Mouse (Mus musculus) hindbrain, embryonic 12.5 days (tissue): ENCODE measurements around the gene Gm10972. TPM values are rescaled to one million over a fixed set of nuclear protein-coding genes. Genes with fewer than 3 reads are reported as not detected.
"Not testable (repeated sequence)": the region's sequence is repeated elsewhere in the genome, so short reads cannot be mapped to it uniquely, and the experiment has no call there.

Experiments
- ATAC-seq: fragments of 200-750 bp; cut with Nextera tagmentation; 2 replicates; pipeline ENCODE4 v1.8.0; 2017; ENCODE audit warnings: moderate TSS enrichment; ENCODE audit not compliant: low FRiP score
- H3K27ac ChIP-seq: fragments of 300-500 bp; sonication (generic); 2 replicates; pipeline ENCODE4 v1.5.1; 2016; ENCODE audit warnings: mild to moderate bottlenecking
- H3K27me3 ChIP-seq: fragments of 300-500 bp; sonication (generic); 2 replicates; pipeline ENCODE4 v1.6.1; 2016; ENCODE audit warnings: mild to moderate bottlenecking
- H3K36me3 ChIP-seq: fragments of 300-500 bp; sonication (generic); 2 replicates; pipeline ENCODE4 v1.6.1; 2016; ENCODE audit warnings: mild to moderate bottlenecking
- H3K4me1 ChIP-seq: fragments of 300-500 bp; sonication (generic); 2 replicates; pipeline ENCODE4 v1.6.1; 2016
- H3K4me2 ChIP-seq: fragments of 300-500 bp; sonication (generic); replicated peaks from 2 replicates; pipeline ENCODE4 v1.6.1; 2016; ENCODE audit warnings: mild to moderate bottlenecking
- H3K4me3 ChIP-seq: fragments of 300-500 bp; sonication (generic); 2 replicates; pipeline ENCODE4 v1.5.1; 2016; ENCODE audit warnings: mild to moderate bottlenecking
- H3K9ac ChIP-seq: fragments of 300-500 bp; sonication (generic); 2 replicates; pipeline ENCODE4 v1.6.1; 2016; ENCODE audit warnings: mild to moderate bottlenecking, moderate library complexity
- H3K9me3 ChIP-seq: fragments of 300-500 bp; sonication (generic); replicated peaks from 2 replicates; pipeline ENCODE4 v1.6.1; 2016; ENCODE audit warnings: mild to moderate bottlenecking
- WGBS: fragments of 180-500 bp; shearing (Covaris S2); methylation state at CpG from one replicate; pipeline ENCODE4 v1.1.7; 2016; 5-methylcytosine and 5-hydroxymethylcytosine counted together
- polyA plus RNA-seq: library from polyadenylated mRNA; unstranded; fragments of >200 nt; fragmentation: Nextera tagmentation; extraction: Ambion mirVana; gene quantifications from 2 replicates; pipeline ENCODE4 v1.2.1, GENCODE M21; 2016

Gene Gm10972
- polyA plus RNA-seq, result not detected in 2 replicates

DNA sequence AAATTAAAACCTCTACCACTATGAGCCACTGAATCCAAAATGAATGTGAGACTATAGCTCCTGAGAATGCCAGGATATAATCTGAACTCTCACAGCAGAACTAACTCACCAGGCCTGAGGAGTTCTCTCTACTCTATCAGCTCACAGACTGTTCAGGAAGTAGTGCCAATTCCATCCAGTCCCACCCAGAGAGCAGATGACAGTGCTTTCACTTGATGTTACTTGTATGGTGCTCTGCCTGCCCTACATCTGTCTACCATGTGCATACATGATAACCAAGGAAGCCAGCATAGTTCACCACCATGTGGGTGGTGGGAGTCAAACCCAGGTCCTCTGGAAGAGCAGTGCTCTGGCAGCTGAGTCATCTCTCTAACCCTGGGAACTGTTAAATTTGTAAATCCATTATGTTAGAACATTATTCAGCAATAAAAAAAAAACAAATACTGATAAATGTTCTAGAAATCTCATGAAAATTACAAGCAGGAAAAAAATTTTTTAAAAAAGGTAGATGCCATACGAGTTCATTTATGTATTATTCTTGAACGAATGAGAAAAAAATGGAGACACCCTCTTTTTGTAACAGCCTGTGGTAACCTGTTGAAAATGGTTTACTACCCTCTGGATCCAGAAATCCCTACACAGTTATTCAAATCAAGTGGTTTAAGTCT lies at the start of gene Gm10972:
Gm10972 (plus strand) TSS at position 618 of the 668 bp plus-strand sequence.
- 90% methylated on average over 2 of the region's 2 CpGs for WGBS
- not testable (repeated sequence) for H3K4me2 ChIP-seq, H3K9ac ChIP-seq

DNA sequence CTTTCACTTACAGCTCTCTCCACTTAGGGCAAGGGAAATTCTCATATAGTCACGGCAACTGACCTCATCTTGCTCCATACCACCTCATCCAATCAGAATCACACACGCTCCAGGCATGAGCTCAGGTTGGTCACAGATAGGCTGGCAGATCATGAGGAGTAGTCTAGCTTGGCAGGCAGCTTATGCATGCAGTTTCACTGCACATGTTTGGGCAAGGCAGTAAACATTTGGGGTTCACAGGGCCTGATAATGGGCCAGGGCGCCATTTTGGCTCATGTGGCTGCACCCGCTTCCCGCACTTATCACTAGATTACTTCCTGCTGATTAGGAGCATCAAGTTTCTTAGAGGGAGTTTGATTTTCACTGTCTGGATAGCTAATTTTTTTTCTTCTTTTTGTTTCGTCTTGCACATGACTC lies 47.0 kb upstream of the Gm10972 start:
- H3K4me1 ChIP-seq, result no peaks in the 10 kb centered on the region

More for the DNA sequence above, at the start of gene Gm10972:
- H3K4me1 ChIP-seq, H3K9me3 ChIP-seq, ATAC-seq, H3K4me3 ChIP-seq, H3K27me3 ChIP-seq, H3K36me3 ChIP-seq, H3K27ac ChIP-seq: not testable (repeated sequence)

DNA sequence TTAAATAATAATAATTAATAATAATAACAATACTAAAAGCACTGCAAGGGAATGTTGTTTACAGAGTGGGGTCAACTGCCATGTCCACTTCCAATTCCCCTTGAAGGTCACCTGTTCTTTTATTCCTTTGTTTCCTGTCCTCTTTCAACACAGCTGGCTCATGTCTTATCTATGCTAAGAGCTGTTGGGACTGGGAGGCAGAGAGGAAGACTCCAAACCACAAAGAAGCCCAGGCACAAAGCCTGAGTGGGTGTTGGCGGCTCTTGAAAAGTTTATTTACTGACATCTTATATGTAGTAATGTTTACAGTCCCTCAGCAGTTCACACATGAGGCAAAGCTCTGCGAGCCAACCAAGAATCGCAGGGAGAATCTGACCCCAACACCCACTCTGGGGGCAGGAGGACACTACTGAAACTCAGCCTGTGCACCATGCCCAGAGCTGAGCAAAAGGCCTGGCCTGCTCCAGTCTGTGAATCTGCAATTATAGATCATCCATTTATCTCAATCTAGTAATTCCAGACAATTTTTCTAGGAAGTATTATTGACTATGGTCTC lies 45.6 kb upstream of the Gm10972 start:
- no peak overlapping the region for H3K9ac ChIP-seq
- H3K4me1 ChIP-seq, result no peaks in the 10 kb centered on the region
- no peak overlapping the region for H3K4me3 ChIP-seq
- no peak overlapping the region for H3K4me2 ChIP-seq
- no peaks in the 10 kb centered on the region for H3K9me3 ChIP-seq
- 73% methylated on average over 3 of the region's 3 CpGs for WGBS
- H3K27ac ChIP-seq, result no peak overlapping the region
- ATAC-seq, result no peak
- no peaks in the 10 kb centered on the region for H3K36me3 ChIP-seq
- no peaks in the 10 kb centered on the region for H3K27me3 ChIP-seq

More for the DNA sequence above, 47.0 kb upstream of the Gm10972 start:
- Histone ChIP-seq H3K27me3 (no peaks in the 10 kb centered on the region), H3K9me3 (no peaks in the 10 kb centered on the region), H3K9ac (no peak overlapping the region), H3K4me2 (no peak overlapping the region), H3K4me3 (no peak overlapping the region), H3K27ac (no peak overlapping the region), H3K36me3 (no peaks in the 10 kb centered on the region)
- WGBS, result 87% methylated on average over 6 of the region's 6 CpGs
- no peak for ATAC-seq

DNA sequence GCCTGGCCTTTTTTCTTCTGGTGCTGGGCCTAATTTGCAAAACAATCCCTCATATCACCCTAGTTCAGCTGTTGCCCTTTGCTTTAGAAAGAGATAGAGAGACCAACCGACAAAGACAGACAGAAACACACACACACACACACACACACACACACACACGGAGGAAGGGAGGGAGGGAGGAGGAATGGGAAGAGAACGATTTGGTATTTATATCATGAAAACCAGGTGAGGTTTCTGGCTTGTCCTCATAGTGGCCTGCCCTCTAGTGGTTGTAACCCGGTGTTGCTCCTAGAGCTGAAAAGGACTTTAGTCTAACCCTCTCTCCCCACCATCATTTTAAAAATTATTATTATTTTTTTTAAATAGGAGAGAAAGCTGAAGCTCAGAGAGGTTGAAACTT lies 41.0 kb upstream of the Gm10972 start:
- Histone ChIP-seq H3K9me3 (no peaks in the 10 kb centered on the region), H3K4me3 (no peak overlapping the region), H3K36me3 (no peaks in the 10 kb centered on the region), H3K4me2 (no peak overlapping the region), H3K27ac (no peak overlapping the region), H3K27me3 (no peaks in the 10 kb centered on the region), H3K9ac (no peak overlapping the region), H3K4me1 (no peaks in the 10 kb centered on the region)
- WGBS, result 1% methylated on average over 4 of the region's 4 CpGs
- no peak; the same call in 1 of the 2 replicates for ATAC-seq

DNA sequence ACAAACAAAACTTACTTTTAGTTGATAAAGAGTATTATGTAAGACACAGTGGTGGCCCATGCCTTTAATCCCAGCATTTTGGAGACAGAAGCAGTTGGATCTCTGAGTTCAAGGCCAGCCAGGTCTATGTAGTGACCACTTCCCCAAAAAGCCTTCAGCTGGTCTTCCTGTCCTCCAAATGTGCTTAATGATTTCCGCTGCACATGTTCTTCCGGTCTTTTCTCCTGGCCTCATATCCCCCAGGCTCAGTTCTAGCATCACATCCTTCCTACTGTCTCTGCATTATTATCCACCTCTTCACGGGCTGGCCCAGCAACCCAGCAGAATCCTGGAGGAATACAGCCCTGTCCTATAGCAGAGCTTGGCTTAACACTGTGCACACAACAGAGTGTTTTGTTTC lies 33.3 kb upstream of the Gm10972 start:
- Histone ChIP-seq H3K4me2 (no peak overlapping the region), H3K27ac (no peak overlapping the region), H3K4me1 (peaks cover 6% of the 10 kb centered on the region), H3K9ac (no peak overlapping the region), H3K27me3 (no peaks in the 10 kb centered on the region), H3K4me3 (no peak overlapping the region), H3K9me3 (no peaks in the 10 kb centered on the region), H3K36me3 (no peaks in the 10 kb centered on the region)
- no peak for ATAC-seq
- 94% methylated on average over 3 of the region's 3 CpGs for WGBS

DNA sequence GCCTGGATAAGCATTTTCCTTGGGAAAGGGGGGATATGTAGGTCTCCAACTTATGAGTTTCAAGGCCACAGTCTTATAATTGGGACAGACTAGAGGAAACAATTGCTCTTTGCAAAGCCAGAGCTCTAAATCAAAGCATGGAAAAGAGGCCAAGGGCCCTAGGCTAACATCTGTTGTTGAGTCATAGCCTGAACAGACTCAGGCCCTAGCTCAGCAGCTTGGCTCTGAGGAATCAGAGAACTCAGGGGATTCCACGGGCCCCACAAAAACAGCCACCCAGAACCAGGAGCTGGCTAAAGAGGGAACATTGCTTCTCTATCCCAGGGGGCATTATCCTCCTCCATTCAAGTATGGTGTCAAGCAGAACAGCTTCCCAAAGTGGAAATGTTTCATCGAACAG lies 32.3 kb upstream of the Gm10972 start:
- H3K9ac ChIP-seq, result no peak overlapping the region
- no peaks in the 10 kb centered on the region for H3K9me3 ChIP-seq
- no peaks in the 10 kb centered on the region for H3K27me3 ChIP-seq
- 86% methylated on average over 2 of the region's 2 CpGs for WGBS
- H3K4me2 ChIP-seq, result no peak overlapping the region
- H3K4me1 ChIP-seq, result peaks cover 6% of the 10 kb centered on the region
- H3K4me3 ChIP-seq, result no peak overlapping the region
- H3K27ac ChIP-seq, result no peak overlapping the region
- ATAC-seq, result no peak
- no peaks in the 10 kb centered on the region for H3K36me3 ChIP-seq

DNA sequence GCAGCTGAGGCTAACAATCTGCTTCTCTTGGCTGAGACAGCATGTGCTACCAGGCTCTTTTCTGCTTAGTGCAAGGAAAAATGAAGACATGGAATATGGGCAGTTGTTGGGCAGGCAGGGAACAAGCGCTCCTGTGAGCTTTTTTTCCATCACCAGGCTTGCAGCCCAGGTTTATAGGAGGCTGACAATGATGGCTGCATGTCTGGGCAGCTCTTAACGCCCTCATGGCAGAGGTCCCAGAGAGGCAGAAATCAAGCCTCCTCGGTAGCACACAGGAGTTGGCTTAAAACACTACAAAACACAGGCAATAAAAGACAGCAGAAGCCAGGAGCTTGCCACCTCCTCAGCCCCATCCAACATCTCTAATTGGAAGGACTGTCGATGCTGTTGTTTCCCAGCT lies 31.6 kb upstream of the Gm10972 start:
- no peaks in the 10 kb centered on the region for H3K36me3 ChIP-seq
- H3K4me1 ChIP-seq, result peaks cover 6% of the 10 kb centered on the region
- no peak overlapping the region for H3K9ac ChIP-seq
- 80% methylated on average over 4 of the region's 4 CpGs for whole genome bisulfite sequencing
- H3K4me3 ChIP-seq, result no peak overlapping the region
- H3K9me3 ChIP-seq, result no peaks in the 10 kb centered on the region
- no peak overlapping the region for H3K27ac ChIP-seq
- H3K4me2 ChIP-seq, result no peak overlapping the region
- H3K27me3 ChIP-seq, result no peaks in the 10 kb centered on the region
- no peak for ATAC-seq

DNA sequence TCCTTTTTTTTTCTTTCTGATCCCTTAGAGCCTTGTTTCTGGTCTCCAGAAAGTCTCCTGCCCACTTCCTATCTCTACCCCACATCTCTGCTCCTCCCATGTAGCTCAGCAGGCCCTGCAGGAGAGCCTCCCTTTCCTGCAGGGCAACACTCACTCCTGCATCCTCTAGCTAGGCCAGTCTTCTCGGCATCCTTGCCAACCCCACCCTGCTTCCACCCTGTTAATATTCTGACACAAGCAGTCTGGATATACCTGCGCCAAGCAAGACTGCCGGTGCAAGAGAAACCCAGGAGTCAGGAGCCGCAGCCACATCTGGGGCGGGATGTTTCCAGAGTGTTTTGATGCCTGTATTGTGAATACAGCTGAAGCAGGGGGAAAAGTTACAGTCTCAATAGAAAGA lies 31.1 kb upstream of the Gm10972 start:
- H3K27me3 ChIP-seq, result no peaks in the 10 kb centered on the region
- no peak overlapping the region for H3K9ac ChIP-seq
- H3K36me3 ChIP-seq, result no peaks in the 10 kb centered on the region
- H3K4me3 ChIP-seq, result no peak overlapping the region
- H3K9me3 ChIP-seq, result no peaks in the 10 kb centered on the region
- H3K4me2 ChIP-seq, result no peak overlapping the region
- H3K4me1 ChIP-seq, result peaks cover 6% of the 10 kb centered on the region
- ATAC-seq, result no peak
- 79% methylated on average over 5 of the region's 5 CpGs for WGBS
- no peak overlapping the region for H3K27ac ChIP-seq

DNA sequence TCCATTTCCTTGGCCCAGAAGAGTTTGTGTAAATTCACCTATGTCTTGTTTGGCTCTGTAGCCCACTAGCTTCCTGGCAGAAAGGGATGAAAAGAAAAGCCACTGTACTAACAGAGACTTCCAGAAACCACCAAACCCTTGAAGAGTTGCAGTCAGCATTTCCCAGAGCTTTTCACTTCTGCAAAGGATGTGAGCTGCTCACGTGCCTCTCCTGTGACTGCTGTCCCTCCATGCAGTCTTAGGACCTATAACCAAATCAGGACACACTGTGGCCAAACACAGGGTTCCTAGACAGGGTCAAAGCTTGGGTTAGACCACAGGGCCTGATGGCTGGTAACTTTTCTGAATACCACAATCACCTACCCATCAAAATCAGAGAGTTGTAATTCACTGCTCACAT lies 30.6 kb upstream of the Gm10972 start:
- no peak overlapping the region for H3K9ac ChIP-seq
- peaks cover 6% of the 10 kb centered on the region for H3K4me1 ChIP-seq
- no peak for ATAC-seq
- H3K27ac ChIP-seq, result no peak overlapping the region
- no peaks in the 10 kb centered on the region for H3K27me3 ChIP-seq
- no peaks in the 10 kb centered on the region for H3K36me3 ChIP-seq
- no peak overlapping the region for H3K4me2 ChIP-seq
- no peaks in the 10 kb centered on the region for H3K9me3 ChIP-seq
- H3K4me3 ChIP-seq, result no peak overlapping the region
- WGBS, result 83% methylated on average over 1 of the region's 1 CpGs

DNA sequence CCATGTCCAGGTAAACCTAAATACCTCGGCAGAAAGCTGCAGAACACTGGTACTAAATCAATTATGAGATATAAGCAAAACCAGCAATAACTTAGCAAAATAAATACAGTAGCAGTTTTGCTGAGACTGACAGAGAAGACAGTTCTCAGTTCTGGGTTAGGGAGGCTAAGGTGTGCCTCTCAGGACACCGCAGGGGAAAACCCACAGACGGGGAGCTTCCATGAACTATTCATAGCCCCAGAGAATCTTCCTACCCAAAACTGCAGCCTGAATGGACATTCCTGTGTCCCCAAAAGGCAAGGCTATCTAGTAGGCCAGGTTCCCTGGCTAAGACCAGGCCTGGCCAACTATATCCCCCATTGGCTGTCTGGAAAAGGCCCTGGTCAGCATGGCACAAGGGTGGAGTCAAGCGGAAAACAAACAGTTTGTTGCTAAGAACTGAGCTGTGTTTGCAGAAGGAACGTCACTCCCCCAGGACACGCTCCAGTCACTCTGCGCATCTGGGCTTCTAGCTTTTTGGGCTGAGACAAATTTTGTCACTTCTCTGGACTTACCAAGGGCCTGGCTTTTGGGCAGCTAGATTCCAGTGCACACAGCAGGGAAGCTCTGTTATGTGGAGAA lies 29.5 kb upstream of the Gm10972 start:
- no peaks in the 10 kb centered on the region for H3K9me3 ChIP-seq
- H3K4me1 ChIP-seq, result peaks cover 6% of the 10 kb centered on the region
- H3K4me2 ChIP-seq, result no peak overlapping the region
- H3K36me3 ChIP-seq, result no peaks in the 10 kb centered on the region
- H3K9ac ChIP-seq, result no peak overlapping the region
- 45% methylated on average over 7 of the region's 7 CpGs for WGBS
- no peak overlapping the region for H3K4me3 ChIP-seq
- no peaks in the 10 kb centered on the region for H3K27me3 ChIP-seq
- no peak for ATAC-seq
- no peak overlapping the region for H3K27ac ChIP-seq

DNA sequence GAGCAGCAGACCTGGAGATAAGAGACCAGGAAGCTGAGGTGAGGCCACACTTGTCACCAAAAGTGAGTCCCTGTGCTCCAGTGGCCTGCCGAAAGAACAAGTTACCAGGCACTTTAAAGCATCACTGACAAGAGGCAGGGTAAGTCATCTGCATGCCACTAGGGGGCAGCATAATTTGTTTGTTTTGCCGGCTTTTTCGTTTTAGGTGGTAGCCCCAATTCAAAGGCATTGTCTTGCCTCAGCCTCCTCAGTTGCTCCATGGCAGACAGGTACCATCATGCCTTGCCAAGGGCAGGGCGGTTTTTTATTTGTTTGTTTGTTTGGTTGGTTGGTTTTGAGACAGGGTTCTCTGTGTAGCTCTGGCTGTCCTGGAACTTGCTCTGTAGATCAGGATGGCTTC lies 26.2 kb upstream of the Gm10972 start:
- Histone ChIP-seq H3K9ac (no peak overlapping the region), H3K4me2 (no peak overlapping the region), H3K4me3 (no peak overlapping the region), H3K27ac (no peak overlapping the region), H3K36me3 (no peaks in the 10 kb centered on the region), H3K9me3 (no peaks in the 10 kb centered on the region), H3K4me1 (peaks cover 6% of the 10 kb centered on the region), H3K27me3 (no peaks in the 10 kb centered on the region)
- ATAC-seq, result no peak
- WGBS, result 65% methylated on average over 4 of the region's 4 CpGs

DNA sequence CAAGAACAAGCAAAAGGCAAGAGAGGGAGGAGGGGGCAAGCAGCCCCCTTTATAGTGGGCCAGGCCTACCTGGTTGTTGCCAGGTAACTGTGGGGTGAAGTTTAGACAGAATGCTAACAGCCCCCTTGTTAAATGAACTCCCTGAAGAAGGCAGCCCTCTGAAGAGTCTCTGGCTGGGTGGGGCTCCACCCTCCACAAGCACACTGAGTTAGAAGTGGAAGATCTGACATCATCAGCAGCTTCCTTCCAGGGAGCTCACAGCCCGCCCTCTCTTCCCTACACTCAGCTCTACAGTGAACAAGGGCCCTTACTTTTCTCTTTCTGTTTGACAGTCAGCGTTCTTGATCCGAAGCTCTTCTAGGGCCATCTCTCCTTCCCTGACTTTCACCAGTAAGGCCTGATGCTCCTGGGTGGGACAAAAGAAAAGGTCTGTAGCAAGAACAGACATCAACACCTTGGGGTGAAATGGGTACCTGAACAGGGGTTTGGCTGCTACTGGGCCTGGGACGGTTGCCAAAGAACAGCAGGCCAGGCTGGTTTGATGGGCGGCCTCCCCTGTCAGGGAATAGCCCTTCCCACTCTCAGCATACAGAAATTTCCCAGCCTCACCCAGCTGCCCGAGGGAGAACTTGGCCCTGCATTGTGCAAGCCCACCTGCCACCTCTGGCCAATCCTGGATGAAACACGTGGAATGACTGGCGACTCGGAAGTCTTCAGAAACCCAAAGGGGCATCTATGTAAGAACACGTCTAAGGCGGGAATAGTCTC lies 21.0 kb upstream of the Gm10972 start:
- 84% methylated on average over 11 of the region's 11 CpGs for WGBS
- H3K27me3 ChIP-seq, result no peaks in the 10 kb centered on the region
- H3K4me3 ChIP-seq, result no peak overlapping the region
- no peaks in the 10 kb centered on the region for H3K4me1 ChIP-seq
- ATAC-seq, result no peak
- H3K9ac ChIP-seq, result no peak overlapping the region
- no peaks in the 10 kb centered on the region for H3K9me3 ChIP-seq
- no peak overlapping the region for H3K27ac ChIP-seq
- H3K4me2 ChIP-seq, result no peak overlapping the region
- H3K36me3 ChIP-seq, result no peaks in the 10 kb centered on the region
